Mouse (Mus musculus) urinary bladder, postnatal 25 days (tissue): ENCODE data around the gene Olfr539.
"Not testable (repeated sequence)": the region's sequence is repeated elsewhere in the genome, so short reads cannot be mapped to it uniquely, and the experiment has no call there.

ENCODE experiments used
- DNase-seq: peaks from one replicate; pipeline ENCODE4 v3.0.0; 2022; ENCODE audit warnings: low spot score

Olfr539 gene

GRCm38 (mm10) chr7:140659630-140660029 is at the start of gene Olfr539:
Olfr539 (plus strand) TSS chr7:140659930.
- DNase-seq: no peak

GRCm38 (mm10) chr7:140628670-140629069 is 31.1 kb upstream of the Olfr539 start, which contains the start of gene Olfr61:
Olfr61 (plus strand) TSS chr7:140628970.
- DNase-seq: not testable (repeated sequence)

GRCm38 (mm10) chr7:140630559-140630958 is 29.2 kb upstream of the Olfr539 start:
- DNase-seq: no peak

GRCm38 (mm10) chr7:140646152-140646551 is 13.6 kb upstream of the Olfr539 start, which contains the start of gene Olfr53:
Olfr53 (plus strand) TSS chr7:140646452.
- DNase-seq: no peak

GRCm38 (mm10) chr7:140670693-140671092 is 11.0 kb downstream of the Olfr539 start:
- not testable (repeated sequence) for DNase-seq

GRCm38 (mm10) chr7:140675863-140676262 is 16.1 kb downstream of the Olfr539 start:
- no peak for DNase-seq

GRCm38 (mm10) chr7:140679591-140679990 is 19.9 kb downstream of the Olfr539 start:
- DNase-seq: not testable (repeated sequence)

GRCm38 (mm10) chr7:140681651-140682050 is 21.9 kb downstream of the Olfr539 start, which contains the start of gene Olfr45:
Olfr45 (plus strand) TSS chr7:140681951.
- DNase-seq: no peak

- no peak for DNase-seq
Observed at GRCm38 (mm10) chr7:140696967-140697366, 37.2 kb downstream of the Olfr539 start, which contains the start of gene Olfr541. Olfr541 (plus strand) TSS chr7:140697267.

GRCm38 (mm10) chr7:140706348-140706747 is 46.6 kb downstream of the Olfr539 start:
- DNase-seq: no peak

GRCm38 (mm10) chr7:140707536-140708284 is 48.0 kb downstream of the Olfr539 start:
- DNase-seq: no peak

- no peak for DNase-seq
Observed at GRCm38 (mm10) chr7:140717155-140718055, 57.7 kb downstream of the Olfr539 start.

GRCm38 (mm10) chr7:140721095-140721494 is 61.4 kb downstream of the Olfr539 start:
- DNase-seq: no peak

- DNase-seq: no peak
Observed at GRCm38 (mm10) chr7:140725558-140725957, 65.8 kb downstream of the Olfr539 start.
